Comparison of ENCODE assay signal across 17 mouse cellular contexts in genomic region chr4:32335659-32336058, GRCm38 (mm10).
A peak's percentile ranks its signal among the peaks of the same experiment; 100 is the strongest.
DNase-seq lines count a peak whose midpoint lies in the region; ATAC-seq and TF ChIP-seq lines count a peak whose summit lies in the region.
"Had no signal": no experiment of that assay in that cellular context is flagged by ENCODE, and none has a peak within 500 bp of the region (broad histone marks: within the 10 kb centered on the region; RNA-seq: fewer than 3 reads in every experiment).

No protein-coding gene starts in this region.

- no peak for ATAC-seq in lung, embryonic 14.5 days (ENCODE audit: insufficient read depth)
- ATAC-seq in forebrain, embryonic 14.5 days = no peak
- ATAC-seq: forebrain, embryonic 16.5 days had no signal

- no peak overlapping the region for H3K9ac ChIP-seq in lung, embryonic 14.5 days
- no peak overlapping the region for H3K9ac ChIP-seq in forebrain, embryonic 14.5 days (ENCODE audit: low read length)
- H3K9ac ChIP-seq: embryonic facial prominence, embryonic 12.5 days; liver, embryonic 15.5 days; midbrain, embryonic 12.5 days; neural tube, embryonic 15.5 days had no signal

- intact Hi-C loops in gastrocnemius, adult 2 months (cut with DNase I) = loop anchor here (2.0 kb wide), 1 partner anchor 43 kb away; no protein-coding TSS in a partner anchor

- no peaks in the 10 kb centered on the region for H3K9me3 ChIP-seq in lung, embryonic 14.5 days (ENCODE audit: low read depth, low read length)
- no peaks in the 10 kb centered on the region for H3K9me3 ChIP-seq in forebrain, embryonic 10.5 days
- H3K9me3 ChIP-seq in forebrain, embryonic 14.5 days (replicated peaks; ENCODE audit: control insufficient read depth, low read length) = no peaks in the 10 kb centered on the region
- H3K9me3 ChIP-seq: embryonic facial prominence, embryonic 12.5 days; liver, embryonic 15.5 days; midbrain, embryonic 12.5 days; neural tube, embryonic 15.5 days had no signal

- TF ChIP-seq CTCF in gastrocnemius, adult 2 months (IDR thresholded peaks at IDR 0.05) = no peak
- no peak for TF ChIP-seq CTCF in lung, embryonic 14.5 days (IDR thresholded peaks at IDR 0.05; ENCODE audit: low read depth)

- no peaks in the 10 kb centered on the region for H3K27me3 ChIP-seq in lung, embryonic 14.5 days (ENCODE audit: insufficient read depth, low read length)
- H3K27me3 ChIP-seq in forebrain, embryonic 10.5 days (ENCODE audit: poor library complexity, severe bottlenecking) = peaks cover 7% of the 10 kb centered on the region; the same call in 1 of the 2 replicates
- no peaks in the 10 kb centered on the region for H3K27me3 ChIP-seq in forebrain, embryonic 14.5 days (replicated peaks; ENCODE audit: control insufficient read depth, insufficient read depth, low read length)
- H3K27me3 ChIP-seq: embryonic facial prominence, embryonic 12.5 days; liver, embryonic 15.5 days; neural tube, embryonic 15.5 days had no signal

- H3K4me3 ChIP-seq in gastrocnemius, adult 2 months = no peak overlapping the region; the same call in 1 of the 2 replicates
- no peak overlapping the region for H3K4me3 ChIP-seq in lung, embryonic 14.5 days (ENCODE audit: low read depth, low read length)
- no peak overlapping the region for H3K4me3 ChIP-seq in forebrain, embryonic 10.5 days
- H3K4me3 ChIP-seq in forebrain, embryonic 14.5 days (ENCODE audit: low read depth, low read length) = no peak overlapping the region
- H3K4me3 ChIP-seq: embryonic facial prominence, embryonic 12.5 days; layer of hippocampus, adult 2 months; liver, embryonic 15.5 days; midbrain, embryonic 12.5 days; neural tube, embryonic 15.5 days had no signal

- H3K27ac ChIP-seq in gastrocnemius, adult 2 months = peak overlapping the region; percentile 52; the same call in 1 of the 2 replicates
- 0 out of 2 replicates have a peak overlapping the region, but pooled peaks have one; percentile 48 for H3K27ac ChIP-seq in lung, embryonic 14.5 days (ENCODE audit: low read depth)
- no peak overlapping the region for H3K27ac ChIP-seq in forebrain, embryonic 10.5 days
- no peak overlapping the region for H3K27ac ChIP-seq in forebrain, embryonic 14.5 days (ENCODE audit: low read depth, low read length)
- H3K27ac ChIP-seq: embryonic facial prominence, embryonic 12.5 days; layer of hippocampus, adult 2 months; liver, embryonic 15.5 days; midbrain, embryonic 12.5 days; neural tube, embryonic 15.5 days had no signal

- H3K4me2 ChIP-seq in lung, embryonic 14.5 days = no peak overlapping the region; the same call in 1 of the 2 replicates
- no peak overlapping the region for H3K4me2 ChIP-seq in forebrain, embryonic 14.5 days (ENCODE audit: low read length)
- H3K4me2 ChIP-seq: embryonic facial prominence, embryonic 12.5 days; midbrain, embryonic 12.5 days; neural tube, embryonic 15.5 days had no signal

- WGBS in lung, embryonic 14.5 days = 61% methylated on average over 12 of the region's 12 CpGs
- WGBS in forebrain, embryonic 10.5 days = 94% methylated on average over 12 of the region's 12 CpGs
- WGBS in forebrain, embryonic 14.5 days = 87% methylated on average over 12 of the region's 12 CpGs

- peaks cover 22% of the 10 kb centered on the region for H3K4me1 ChIP-seq in lung, embryonic 14.5 days (ENCODE audit: insufficient read depth)
- peaks cover 23% of the 10 kb centered on the region for H3K4me1 ChIP-seq in forebrain, embryonic 10.5 days
- peaks cover 4% of the 10 kb centered on the region; the same call in 1 of the 2 replicates for H3K4me1 ChIP-seq in forebrain, embryonic 14.5 days (ENCODE audit: control insufficient read depth, insufficient read depth, low read length)

- no peaks in the 10 kb centered on the region for H3K36me3 ChIP-seq in lung, embryonic 14.5 days (ENCODE audit: insufficient read depth)
- 0 out of 2 replicates have a peak, but pooled peaks cover 3% of the 10 kb centered on the region for H3K36me3 ChIP-seq in forebrain, embryonic 10.5 days (replicated peaks)
- no peaks in the 10 kb centered on the region for H3K36me3 ChIP-seq in forebrain, embryonic 14.5 days (ENCODE audit: control insufficient read depth, insufficient read depth, low read length)
- H3K36me3 ChIP-seq: liver, embryonic 15.5 days; midbrain, embryonic 12.5 days; neural tube, embryonic 15.5 days had no signal

- DNase-seq in gastrocnemius, adult 2 months = no peak
- DNase-seq in gastrocnemius, postnatal 4 days (ENCODE audit: low spot score in 2 of 2) = no peak
- DNase-seq in lung, embryonic 14.5 days = no peak
- DNase-seq in lung, postnatal 4 days = no peak
- DNase-seq in T-cell, adult 2 months (ENCODE audit: low spot score) = peak; percentile 89
- peak; percentile 73 to 76 for DNase-seq in natural killer cell, adult 2 months (ENCODE audit: low spot score in 2 of 2)
- DNase-seq in forebrain, embryonic 10.5 days (ENCODE audit: extremely low spot score, low spot score) = no peak
- no peak for DNase-seq in forebrain, embryonic 14.5 days (ENCODE audit: low spot score)
- DNase-seq: adrenal gland, adult 8-10 months; cerebellum, postnatal 25 days; gastrocnemius, postnatal 25 days had no signal

Comparison
In these comparisons a context has a peak if more than half of its experiments do, and no peak if none do; other contexts are left out.
1. DNase-seq: peak in T-cell, adult 2 months (single experiment) and natural killer cell, adult 2 months (2 of 2); none in gastrocnemius, adult 2 months (single experiment), gastrocnemius, postnatal 4 days (0 of 2), lung, embryonic 14.5 days (single experiment), lung, postnatal 4 days (0 of 2), forebrain, embryonic 10.5 days (single experiment) and forebrain, embryonic 14.5 days (single experiment).
2. H3K27ac ChIP-seq: peak in gastrocnemius, adult 2 months (single experiment) and lung, embryonic 14.5 days (single experiment); none in forebrain, embryonic 10.5 days (single experiment) and forebrain, embryonic 14.5 days (single experiment).